Mouse (Mus musculus) lung, adult 2 months (tissue): ENCODE data around the gene Alg9.

ENCODE experiments used
- CTCF ChIP-seq: fragments of 200-500 bp; IDR thresholded peaks from 2 replicates; pipeline ENCODE4 v1.5.1; 2011; ENCODE audit warnings: mild to moderate bottlenecking, low read length, control low read depth; ENCODE audit not compliant: insufficient read depth
- POLR2A ChIP-seq: fragments of 200-500 bp; IDR thresholded peaks from 2 replicates; pipeline ENCODE4 v1.6.1; 2011; ENCODE audit warnings: low read depth, mild to moderate bottlenecking, control low read depth, low read length, borderline replicate concordance; ENCODE audit errors: extremely low read depth

GRCm38 (mm10) chr9:50863824-50864223 lies 89.0 kb downstream of the Alg9 start:
- TF ChIP-seq CTCF (no peak), POLR2A (no peak)
